Mouse (Mus musculus): ENCODE data around the gene Marcksl1.

Marcksl1 gene

DNA sequence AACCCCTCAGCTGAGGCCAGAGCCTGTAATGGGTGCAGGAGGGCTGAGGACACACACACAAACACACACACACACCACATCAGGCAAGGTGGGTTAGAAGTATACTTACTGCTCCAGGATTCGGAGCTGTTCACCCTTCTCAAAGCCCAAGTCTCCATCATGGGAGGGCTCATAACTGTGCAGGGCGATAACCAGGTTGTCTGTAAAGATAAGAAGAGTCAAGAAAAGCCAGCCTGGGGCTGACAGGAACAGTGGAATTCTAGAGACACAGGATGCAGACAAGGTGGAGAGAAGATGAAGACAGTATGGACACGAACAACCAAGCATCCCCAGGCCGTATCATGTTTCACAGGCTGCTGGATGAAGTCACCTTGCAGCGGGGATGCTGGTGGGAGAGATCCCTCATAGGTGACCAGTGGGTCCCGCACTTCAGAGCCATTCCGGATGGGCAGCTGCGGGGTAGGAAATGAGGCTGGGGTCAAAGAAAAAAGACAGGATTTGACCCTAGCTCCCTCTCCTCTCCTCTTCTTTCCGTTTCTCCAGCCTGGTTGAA is 44.0 kb downstream of the Marcksl1 start:
- in situ Hi-C loops (cut with MseI, MboI): no loop called here

DNA sequence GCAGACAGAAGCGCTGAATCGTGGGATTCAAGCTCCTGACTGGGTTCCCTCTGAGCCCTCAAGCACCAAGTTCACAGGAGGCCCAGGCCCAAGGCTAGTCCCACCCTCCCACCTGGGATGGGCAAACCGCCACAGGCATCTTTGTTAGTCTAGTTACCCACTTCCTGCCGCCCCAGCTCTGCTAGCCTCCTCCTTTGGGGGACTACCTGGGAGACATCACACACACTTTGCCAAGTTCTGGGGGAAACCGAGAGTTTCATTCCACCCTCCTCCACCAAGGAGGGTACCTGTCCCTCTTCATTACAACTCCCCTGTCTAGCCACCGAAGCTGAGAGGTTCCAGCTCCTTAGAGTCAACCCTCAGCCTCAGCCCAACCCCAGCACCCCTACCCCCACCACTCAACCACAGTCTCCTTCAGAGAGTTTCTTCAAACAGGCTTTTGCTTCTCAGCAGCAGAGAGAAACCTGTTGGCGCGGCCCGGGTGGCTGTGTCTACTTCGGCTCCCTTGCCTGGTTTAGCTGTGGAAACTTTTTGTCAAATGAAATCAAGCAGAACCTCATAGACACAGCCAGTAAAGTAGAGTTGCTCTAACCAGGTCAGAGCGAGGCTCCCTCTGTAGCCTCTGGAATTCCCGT is 45.1 kb downstream of the Marcksl1 start:
- in situ Hi-C loops (cut with MseI, MboI): no loop called here

DNA sequence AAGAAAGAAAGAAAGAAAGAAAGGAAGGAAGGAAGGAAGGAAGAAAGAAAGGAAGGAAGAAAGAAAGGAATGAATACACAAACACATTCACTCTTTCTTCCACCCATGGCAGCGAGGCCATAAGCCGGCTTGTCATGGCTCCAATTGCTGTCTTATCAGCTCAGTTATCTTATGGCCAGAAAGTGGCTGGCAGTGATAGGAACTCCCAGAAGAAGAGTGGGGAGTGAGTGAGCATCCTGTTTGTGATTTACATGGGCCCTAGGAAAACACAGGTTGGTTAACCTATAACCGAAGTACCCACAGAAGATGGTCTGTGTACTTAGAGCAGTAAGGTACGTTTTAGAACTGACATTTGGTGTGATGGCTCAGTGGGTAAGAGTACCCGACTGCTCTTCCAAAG is 47.8 kb downstream of the Marcksl1 start:
- in situ Hi-C loops (cut with MseI, MboI): no loop called here

DNA sequence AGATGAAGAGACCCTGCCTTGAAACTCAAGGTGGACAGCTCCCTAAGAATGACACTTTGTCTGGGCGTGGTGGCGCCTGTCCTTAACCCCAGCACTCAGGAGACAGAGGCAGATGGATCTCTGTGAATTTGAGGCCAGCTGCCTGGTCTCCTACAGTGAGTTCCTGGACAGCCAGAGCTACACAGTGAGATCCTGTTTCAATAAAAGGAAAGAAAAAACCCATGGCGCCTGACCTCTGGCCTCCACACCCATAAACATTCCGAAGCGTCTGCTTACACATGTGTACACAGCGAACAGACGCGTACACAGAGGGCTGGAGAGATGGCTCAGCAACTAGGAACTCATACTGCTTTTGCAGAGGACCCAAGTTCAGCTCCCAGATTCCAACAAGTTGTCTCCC is 50.3 kb downstream of the Marcksl1 start:
- in situ Hi-C loops (cut with MseI, MboI): no loop called here

GRCm38 (mm10) chr4:129565139-129565538 is 51.8 kb downstream of the Marcksl1 start:
- in situ Hi-C loops (cut with MseI, MboI): no loop called here

All from mouse trophoblast stem cell (cell line).